Mouse (Mus musculus): ENCODE measurements around the gene Tcf15. TPM values are rescaled to one million over a fixed set of nuclear protein-coding genes. Genes with fewer than 3 reads are reported as not detected.

Tcf15 gene
- polyA plus RNA-seq, 1 experiment from 2014 or later: 0.14 TPM

- no peaks in the 10 kb centered on the region for H3K27me3 ChIP-seq (ENCODE audit: insufficient read depth, low read length)
- H3K4me2 ChIP-seq (ENCODE audit: low read depth, low read length): no peak overlapping the region
- no peaks in the 10 kb centered on the region for H3K36me3 ChIP-seq (replicated peaks; ENCODE audit: insufficient read depth, low read length)
- DNase-seq (no peak), ATAC-seq (no peak)
- no peaks in the 10 kb centered on the region for H3K4me1 ChIP-seq (ENCODE audit: insufficient read depth)
- H3K27ac ChIP-seq (ENCODE audit: low read depth): no peak overlapping the region
- no peak overlapping the region for H3K4me3 ChIP-seq (ENCODE audit: low read depth, low read length)
- H3K9me3 ChIP-seq (ENCODE audit: low read length): no peaks in the 10 kb centered on the region
- no peak for TF ChIP-seq CTCF (IDR thresholded peaks at IDR 0.05; ENCODE audit: low read depth)
- TF ChIP-seq EP300 (IDR thresholded peaks at IDR 0.05; ENCODE audit: low read depth): no peak
- no peak overlapping the region for H3K9ac ChIP-seq (replicated peaks)
- 33% methylated on average over 3 of the region's 3 CpGs for WGBS (ENCODE audit: insufficient replicate concordance)
Measured at GRCm38 (mm10) chr2:152153361-152153760, 10.0 kb downstream of the Tcf15 start.

- no peaks in the 10 kb centered on the region for H3K9me3 ChIP-seq (ENCODE audit: low read length)
- no peak overlapping the region for H3K4me2 ChIP-seq (ENCODE audit: low read depth, low read length)
- no peak overlapping the region for H3K27ac ChIP-seq (ENCODE audit: low read depth)
- H3K27me3 ChIP-seq (ENCODE audit: insufficient read depth, low read length): no peaks in the 10 kb centered on the region
- no peak overlapping the region for H3K9ac ChIP-seq (replicated peaks)
- WGBS (ENCODE audit: insufficient replicate concordance): 35% methylated on average over 7 of the region's 7 CpGs
- no peaks in the 10 kb centered on the region for H3K4me1 ChIP-seq (ENCODE audit: insufficient read depth)
- no peaks in the 10 kb centered on the region for H3K36me3 ChIP-seq (replicated peaks; ENCODE audit: insufficient read depth, low read length)
- TF ChIP-seq EP300 (IDR thresholded peaks at IDR 0.05; ENCODE audit: low read depth) (no peak), CTCF (IDR thresholded peaks at IDR 0.05; ENCODE audit: low read depth) (no peak)
- DNase-seq: no peak
- H3K4me3 ChIP-seq (ENCODE audit: low read depth, low read length): no peak overlapping the region
- ATAC-seq: no peak
Measured at GRCm38 (mm10) chr2:152155414-152156208, 12.2 kb downstream of the Tcf15 start.

GRCm38 (mm10) chr2:152156471-152156870, 13.1 kb downstream of the Tcf15 start:
- WGBS (ENCODE audit: insufficient replicate concordance): 51% methylated on average over 6 of the region's 6 CpGs
- H3K4me3 ChIP-seq (ENCODE audit: low read depth, low read length): no peak overlapping the region
- TF ChIP-seq EP300 (IDR thresholded peaks at IDR 0.05; ENCODE audit: low read depth) (no peak), CTCF (IDR thresholded peaks at IDR 0.05; ENCODE audit: low read depth) (no peak)
- H3K9ac ChIP-seq (replicated peaks): no peak overlapping the region
- H3K36me3 ChIP-seq (replicated peaks; ENCODE audit: insufficient read depth, low read length): no peaks in the 10 kb centered on the region
- H3K27me3 ChIP-seq (ENCODE audit: insufficient read depth, low read length): no peaks in the 10 kb centered on the region
- no peaks in the 10 kb centered on the region for H3K9me3 ChIP-seq (ENCODE audit: low read length)
- DNase-seq (no peak), ATAC-seq (no peak)
- H3K27ac ChIP-seq (ENCODE audit: low read depth): no peak overlapping the region
- H3K4me1 ChIP-seq (ENCODE audit: insufficient read depth): no peaks in the 10 kb centered on the region
- no peak overlapping the region for H3K4me2 ChIP-seq (ENCODE audit: low read depth, low read length)

DNA sequence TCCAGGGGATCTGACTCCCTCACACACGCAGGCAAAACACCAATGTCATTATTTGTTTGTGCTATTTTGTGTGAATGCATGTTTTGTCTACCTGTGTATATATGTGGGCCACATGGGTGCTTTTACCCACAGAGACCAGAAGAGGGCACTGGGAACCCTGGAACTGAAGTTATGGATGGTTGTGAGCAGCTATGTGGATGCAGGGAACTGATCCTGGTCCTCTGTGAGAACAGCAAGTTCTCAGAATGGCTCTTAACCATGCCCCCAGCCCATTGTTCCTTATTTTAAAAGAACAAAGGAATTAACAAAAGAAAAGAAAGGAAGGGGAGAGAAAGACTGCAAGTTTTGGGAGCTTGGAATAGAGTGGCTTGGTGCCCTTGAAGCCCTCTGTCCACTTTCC, 16.1 kb downstream of the Tcf15 start:
- Histone ChIP-seq H3K9me3 (ENCODE audit: low read length) (no peaks in the 10 kb centered on the region), H3K36me3 (replicated peaks; ENCODE audit: insufficient read depth, low read length) (no peaks in the 10 kb centered on the region), H3K9ac (replicated peaks) (no peak overlapping the region), H3K27me3 (ENCODE audit: insufficient read depth, low read length) (no peaks in the 10 kb centered on the region), H3K4me2 (ENCODE audit: low read depth, low read length) (no peak overlapping the region), H3K4me1 (ENCODE audit: insufficient read depth) (no peaks in the 10 kb centered on the region), H3K4me3 (ENCODE audit: low read depth, low read length) (no peak overlapping the region), H3K27ac (ENCODE audit: low read depth) (no peak overlapping the region)
- DNase-seq (no peak), ATAC-seq (no peak)
- TF ChIP-seq EP300 (IDR thresholded peaks at IDR 0.05; ENCODE audit: low read depth) (no peak), CTCF (IDR thresholded peaks at IDR 0.05; ENCODE audit: low read depth) (no peak)
- 83% methylated on average over 1 of the region's 1 CpGs for WGBS (ENCODE audit: insufficient replicate concordance)

- Histone ChIP-seq H3K36me3 (replicated peaks; ENCODE audit: insufficient read depth, low read length) (no peaks in the 10 kb centered on the region), H3K9me3 (ENCODE audit: low read length) (no peaks in the 10 kb centered on the region), H3K4me1 (ENCODE audit: insufficient read depth) (no peaks in the 10 kb centered on the region), H3K9ac (replicated peaks) (no peak overlapping the region), H3K27me3 (ENCODE audit: insufficient read depth, low read length) (no peaks in the 10 kb centered on the region), H3K4me2 (ENCODE audit: low read depth, low read length) (no peak overlapping the region), H3K4me3 (ENCODE audit: low read depth, low read length) (no peak overlapping the region), H3K27ac (ENCODE audit: low read depth) (no peak overlapping the region)
- ATAC-seq (no peak), DNase-seq (no peak)
- WGBS (ENCODE audit: insufficient replicate concordance): 77% methylated on average over 6 of the region's 6 CpGs
- TF ChIP-seq CTCF (IDR thresholded peaks at IDR 0.05; ENCODE audit: low read depth) (no peak), EP300 (IDR thresholded peaks at IDR 0.05; ENCODE audit: low read depth) (no peak)
Measured at GRCm38 (mm10) chr2:152166257-152166656, 22.9 kb downstream of the Tcf15 start.

GRCm38 (mm10) chr2:152167851-152168290, 24.5 kb downstream of the Tcf15 start:
- no peaks in the 10 kb centered on the region for H3K9me3 ChIP-seq (ENCODE audit: low read length)
- H3K4me1 ChIP-seq (ENCODE audit: insufficient read depth): no peaks in the 10 kb centered on the region
- TF ChIP-seq EP300 (IDR thresholded peaks at IDR 0.05; ENCODE audit: low read depth) (no peak), CTCF (IDR thresholded peaks at IDR 0.05; ENCODE audit: low read depth) (no peak)
- ATAC-seq (no peak), DNase-seq (no peak)
- H3K4me3 ChIP-seq (ENCODE audit: low read depth, low read length): no peak overlapping the region
- H3K36me3 ChIP-seq (replicated peaks; ENCODE audit: insufficient read depth, low read length): no peaks in the 10 kb centered on the region
- WGBS (ENCODE audit: insufficient replicate concordance): 47% methylated on average over 8 of the region's 8 CpGs
- no peak overlapping the region for H3K4me2 ChIP-seq (ENCODE audit: low read depth, low read length)
- H3K9ac ChIP-seq (replicated peaks): no peak overlapping the region
- H3K27ac ChIP-seq (ENCODE audit: low read depth): no peak overlapping the region
- no peaks in the 10 kb centered on the region for H3K27me3 ChIP-seq (ENCODE audit: insufficient read depth, low read length)

Measured in liver, postnatal 0 days (tissue).